Mouse (Mus musculus): ENCODE data around the gene Zfp384. TPM values are rescaled to one million over a fixed set of nuclear protein-coding genes. Genes with fewer than 3 reads are reported as not detected.

Zfp384 gene
- 10 to 100 TPM; 38.4 to 44.1 TPM for total RNA-seq (2021)

GRCm38 (mm10) chr6:125009129-125009180 lies at the start of gene Zfp384:
TSS of gene Zfp384 (plus strand) at chr6:125009145.
- no peak for DNase-seq (ENCODE audit: low spot score in 2 of 2)
- intact Hi-C loops (cut with DNase I): loop anchor here (1.0 to 10.0 kb wide), 5 partner anchors 30 to 297 kb away; partner anchors contain the start of genes Emg1, Ing4, Mlf2 and Phb2

GRCm38 (mm10) chr6:124959960-124960359 lies 49.0 kb upstream of the Zfp384 start:
- intact Hi-C loops (cut with DNase I): no loop called here
- no peak for DNase-seq (ENCODE audit: low spot score in 2 of 2)

- intact Hi-C loops (cut with DNase I): no loop called here
- no peak for DNase-seq (ENCODE audit: low spot score in 2 of 2)
Measured at GRCm38 (mm10) chr6:124961021-124961420, 47.9 kb upstream of the Zfp384 start.

GRCm38 (mm10) chr6:124964638-124965037 lies 44.3 kb upstream of the Zfp384 start:
- intact Hi-C loops (cut with DNase I): no loop called here
- DNase-seq (ENCODE audit: low spot score in 2 of 2): no peak

GRCm38 (mm10) chr6:124965088-124965719 lies 43.7 kb upstream of the Zfp384 start, which contains the start of gene Cops7a:
TSS of gene Cops7a (minus strand) at chr6:124965538.
- intact Hi-C loops (cut with DNase I): no loop called here
- DNase-seq (ENCODE audit: low spot score in 2 of 2): peak; percentile 97

GRCm38 (mm10) chr6:124965747-124966146 lies 43.2 kb upstream of the Zfp384 start:
- DNase-seq (ENCODE audit: low spot score in 2 of 2): no peak
- intact Hi-C loops (cut with DNase I): no loop called here

GRCm38 (mm10) chr6:124966466-124967118 lies 42.4 kb upstream of the Zfp384 start:
- intact Hi-C loops (cut with DNase I): no loop called here

GRCm38 (mm10) chr6:124967766-124968165 lies 41.2 kb upstream of the Zfp384 start:
- intact Hi-C loops (cut with DNase I): no loop called here
- DNase-seq (ENCODE audit: low spot score in 2 of 2): peak in 1 of 2 experiments; percentile 25

More at GRCm38 (mm10) chr6:124966466-124967118, 42.4 kb upstream of the Zfp384 start:
- DNase-seq (ENCODE audit: low spot score in 2 of 2): no peak

- intact Hi-C loops (cut with DNase I): no loop called here
Measured at GRCm38 (mm10) chr6:124992241-124992640, 16.7 kb upstream of the Zfp384 start.

GRCm38 (mm10) chr6:124993365-124993764 lies 15.6 kb upstream of the Zfp384 start:
- DNase-seq (ENCODE audit: low spot score in 2 of 2): peak in 1 of 2 experiments; percentile 43
- intact Hi-C loops (cut with DNase I): no loop called here

More at GRCm38 (mm10) chr6:124992241-124992640, 16.7 kb upstream of the Zfp384 start:
- no peak for DNase-seq (ENCODE audit: low spot score in 2 of 2)

- no peak for DNase-seq (ENCODE audit: low spot score in 2 of 2)
- intact Hi-C loops (cut with DNase I): no loop called here
Measured at GRCm38 (mm10) chr6:124993876-124994275, 15.1 kb upstream of the Zfp384 start.

GRCm38 (mm10) chr6:124995246-124995645 lies 13.7 kb upstream of the Zfp384 start:
- DNase-seq (ENCODE audit: low spot score in 2 of 2): no peak
- intact Hi-C loops (cut with DNase I): no loop called here

- intact Hi-C loops (cut with DNase I): loop anchor here (2.0 kb wide), 2 partner anchors 59 to 139 kb away; partner anchors contain the start of gene P3h3
Measured at GRCm38 (mm10) chr6:124995831-124996403, 13.0 kb upstream of the Zfp384 start.

GRCm38 (mm10) chr6:124996551-124997501 lies 12.1 kb upstream of the Zfp384 start, which contains the start of gene Pianp:
TSS of gene Pianp (plus strand) at chr6:124996694.
- intact Hi-C loops (cut with DNase I): loop anchor here (2.0 kb wide), 2 partner anchors 60 to 140 kb away; partner anchors contain the start of gene P3h3
- peak; percentile 80 to 90 for DNase-seq (ENCODE audit: low spot score in 2 of 2)

More at GRCm38 (mm10) chr6:124995831-124996403, 13.0 kb upstream of the Zfp384 start:
- no peak for DNase-seq (ENCODE audit: low spot score in 2 of 2)

GRCm38 (mm10) chr6:124998066-124998465 lies 10.9 kb upstream of the Zfp384 start:
- peak; percentile 55 to 87 for DNase-seq (ENCODE audit: low spot score in 2 of 2)
- intact Hi-C loops (cut with DNase I): no loop called here

GRCm38 (mm10) chr6:124999091-124999490 lies 9.9 kb upstream of the Zfp384 start:
- intact Hi-C loops (cut with DNase I): no loop called here
- DNase-seq (ENCODE audit: low spot score in 2 of 2): no peak

- intact Hi-C loops (cut with DNase I): no loop called here
Measured at GRCm38 (mm10) chr6:124999546-124999945, 9.4 kb upstream of the Zfp384 start.

GRCm38 (mm10) chr6:125003706-125004105 lies 5.2 kb upstream of the Zfp384 start:
- peak in 1 of 2 experiments; percentile 31 for DNase-seq (ENCODE audit: low spot score in 2 of 2)

More at GRCm38 (mm10) chr6:124999546-124999945, 9.4 kb upstream of the Zfp384 start:
- DNase-seq (ENCODE audit: low spot score in 2 of 2): no peak

GRCm38 (mm10) chr6:125005086-125005485 lies 3.9 kb upstream of the Zfp384 start:
- intact Hi-C loops (cut with DNase I): loop anchor here (5.0 to 10.0 kb wide), 4 partner anchors 73 to 293 kb away; partner anchors contain the start of genes Emg1, Mlf2 and Phb2

More at GRCm38 (mm10) chr6:125003706-125004105, 5.2 kb upstream of the Zfp384 start:
- intact Hi-C loops (cut with DNase I): loop anchor here (10.0 kb wide), 1 partner anchor 81 kb away; no protein-coding TSS in a partner anchor

More at GRCm38 (mm10) chr6:125005086-125005485, 3.9 kb upstream of the Zfp384 start:
- peak in 1 of 2 experiments; percentile 70 for DNase-seq (ENCODE audit: low spot score in 2 of 2)
